Mouse (Mus musculus): ENCODE measurements around the gene Trim67. TPM values are rescaled to one million over a fixed set of nuclear protein-coding genes. Genes with fewer than 3 reads are reported as not detected.

Trim67 gene
- polyA plus RNA-seq, 1 experiment from 2014 or later, result 1.1 TPM

DNA sequence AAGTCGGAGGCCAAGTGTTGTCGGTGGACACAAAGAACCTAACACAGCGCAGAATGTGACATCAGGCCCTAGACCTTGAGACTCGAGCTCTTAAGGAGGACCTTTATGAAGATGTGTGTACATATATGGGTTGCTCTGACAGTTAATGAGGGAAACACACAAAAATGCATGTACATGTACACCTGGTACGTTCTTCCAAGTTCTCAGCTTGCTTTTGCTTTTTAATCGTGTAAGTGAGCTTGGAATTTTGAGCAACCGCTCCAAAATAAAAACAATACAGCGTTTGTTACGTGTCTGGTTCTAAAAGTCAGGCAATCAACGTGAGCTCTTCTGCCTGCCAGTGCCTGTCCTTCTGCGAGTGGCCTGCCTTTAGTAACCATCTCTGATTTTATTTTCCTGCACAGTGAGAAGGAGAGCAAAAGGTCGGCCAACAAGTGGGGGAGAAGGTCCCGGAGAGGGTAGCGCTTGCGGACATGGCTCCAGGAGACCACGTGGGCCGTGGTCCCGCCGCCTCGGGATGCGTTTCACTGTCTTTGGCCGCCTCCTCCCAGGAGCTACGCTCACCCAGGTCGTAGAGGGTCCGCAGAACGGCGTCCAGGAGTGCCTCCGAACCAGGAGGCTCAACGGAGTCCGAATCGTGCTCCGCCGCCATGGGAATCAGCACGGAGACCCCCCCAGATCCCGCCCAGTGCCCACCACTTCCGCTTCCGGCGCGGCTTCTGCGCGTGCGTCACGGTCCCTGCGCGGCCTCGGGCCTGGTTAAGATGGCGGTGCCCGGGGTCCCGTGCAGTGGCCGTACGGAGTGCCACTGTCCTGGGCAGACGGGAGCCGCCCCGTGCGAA lies 69.7 kb downstream of the Trim67 start, which contains the start of the genes Gnpat and 2810004N23Rik:
Gene Gnpat (plus strand): TSS at position 713 of the 842 bp plus-strand sequence.
Gene 2810004N23Rik (minus strand): TSS at position 800 of the 842 bp plus-strand sequence.
- Histone ChIP-seq H3K27ac (ENCODE audit: low read length) (peak within 1 kb of the TSS; percentile 92), H3K4me1 (ENCODE audit: control insufficient read depth, insufficient read depth, low read length) (0 out of 2 replicates have a peak, but pooled peaks cover 3% of the 10 kb centered on the region), H3K9ac (replicated peaks; ENCODE audit: low read depth, low read length) (peak within 1 kb of the TSS; percentile 95), H3K4me2 (replicated peaks; ENCODE audit: low read depth, low read length) (peak within 1 kb of the TSS; percentile 83), H3K27me3 (ENCODE audit: control insufficient read depth, insufficient read depth, low read length) (no peaks in the 10 kb centered on the region), H3K9me3 (ENCODE audit: control insufficient read depth, low read depth, low read length) (no peaks in the 10 kb centered on the region), H3K36me3 (ENCODE audit: control insufficient read depth, insufficient read depth, low read length) (peaks cover 32% of the 10 kb centered on the region), H3K4me3 (ENCODE audit: low read depth, low read length) (peak within 1 kb of the TSS; percentile 96)
- peak; percentile 96 for ATAC-seq (ENCODE audit: insufficient number of reproducible peaks, insufficient read depth, low FRiP score, low read depth)
- WGBS, result under 1% methylated on average over 55 of the region's 55 CpGs

DNA sequence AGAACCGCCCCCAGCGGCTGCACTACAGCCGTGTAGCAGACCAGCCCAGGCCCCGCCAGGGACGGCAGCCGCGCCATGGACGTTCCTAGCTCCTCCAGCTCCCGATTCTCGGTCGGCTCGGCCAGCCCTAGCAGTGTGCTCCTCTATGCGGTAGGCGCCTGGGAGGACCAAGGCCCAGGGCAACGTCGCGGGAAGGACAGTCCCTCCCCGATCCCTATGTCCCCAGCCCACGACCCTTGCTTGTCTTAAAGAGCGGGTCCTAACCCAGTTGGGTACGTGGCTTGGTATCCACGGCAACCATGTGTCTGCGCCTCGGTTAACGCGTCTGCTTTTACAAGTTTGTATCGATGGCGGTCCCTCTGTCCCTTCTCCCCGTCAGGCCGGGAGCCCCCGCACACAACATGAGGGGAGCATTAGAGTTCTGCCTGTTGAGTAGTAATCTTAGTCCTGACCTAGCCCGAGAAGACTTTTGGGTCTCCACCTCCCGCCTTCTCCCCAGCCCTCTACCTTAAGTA lies 70.3 kb downstream of the Trim67 start:
- 0% methylated on average over 31 of the region's 33 CpGs for WGBS
- Histone ChIP-seq H3K4me3 (ENCODE audit: low read depth, low read length) (peak overlapping the region; percentile 96), H3K27ac (ENCODE audit: low read length) (peak overlapping the region; percentile 92), H3K9ac (replicated peaks; ENCODE audit: low read depth, low read length) (peak overlapping the region; percentile 95), H3K4me2 (replicated peaks; ENCODE audit: low read depth, low read length) (peak overlapping the region; percentile 83), H3K36me3 (ENCODE audit: control insufficient read depth, insufficient read depth, low read length) (peaks cover 25% of the 10 kb centered on the region), H3K4me1 (ENCODE audit: control insufficient read depth, insufficient read depth, low read length) (0 out of 2 replicates have a peak, but pooled peaks cover 3% of the 10 kb centered on the region), H3K27me3 (ENCODE audit: control insufficient read depth, insufficient read depth, low read length) (no peaks in the 10 kb centered on the region), H3K9me3 (ENCODE audit: control insufficient read depth, low read depth, low read length) (no peaks in the 10 kb centered on the region)
- peak; percentile 70; the same call in 1 of the 2 replicates for ATAC-seq (ENCODE audit: insufficient number of reproducible peaks, insufficient read depth, low FRiP score, low read depth)

DNA sequence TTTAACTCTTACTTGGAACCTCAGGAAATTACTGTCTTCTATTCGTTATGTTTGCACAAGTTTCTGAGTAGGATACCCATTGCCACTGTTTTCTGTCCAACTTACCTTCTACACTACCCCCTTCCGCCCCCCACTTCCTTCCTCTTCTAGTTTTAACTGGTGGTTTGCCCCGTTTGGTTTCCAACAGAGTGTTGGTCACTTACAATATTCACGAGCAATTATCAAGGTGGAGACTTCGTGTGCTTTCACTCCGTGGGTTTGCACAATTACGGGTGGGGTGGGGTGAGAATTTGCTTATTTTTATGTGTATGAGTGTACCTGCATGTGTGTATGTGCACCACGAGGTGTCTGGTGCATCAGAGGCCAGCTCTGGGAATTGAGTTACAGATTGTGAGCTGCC lies 70.8 kb downstream of the Trim67 start:
- H3K27me3 ChIP-seq (ENCODE audit: control insufficient read depth, insufficient read depth, low read length), result no peaks in the 10 kb centered on the region
- H3K9me3 ChIP-seq (ENCODE audit: control insufficient read depth, low read depth, low read length), result no peaks in the 10 kb centered on the region
- H3K4me1 ChIP-seq (ENCODE audit: control insufficient read depth, insufficient read depth, low read length), result 0 out of 2 replicates have a peak, but pooled peaks cover 3% of the 10 kb centered on the region
- H3K36me3 ChIP-seq (ENCODE audit: control insufficient read depth, insufficient read depth, low read length), result peaks cover 21% of the 10 kb centered on the region
- 14% methylated on average over 8 of the region's 8 CpGs for WGBS
- H3K9ac ChIP-seq (replicated peaks; ENCODE audit: low read depth, low read length), result peak overlapping the region; percentile 95
- peak overlapping the region; percentile 83 for H3K4me2 ChIP-seq (replicated peaks; ENCODE audit: low read depth, low read length)
- peak overlapping the region; percentile 96 for H3K4me3 ChIP-seq (ENCODE audit: low read depth, low read length)
- no peak for ATAC-seq (ENCODE audit: insufficient number of reproducible peaks, insufficient read depth, low FRiP score, low read depth)
- peak overlapping the region; percentile 92; the same call in 1 of the 2 replicates for H3K27ac ChIP-seq (ENCODE audit: low read length)

DNA sequence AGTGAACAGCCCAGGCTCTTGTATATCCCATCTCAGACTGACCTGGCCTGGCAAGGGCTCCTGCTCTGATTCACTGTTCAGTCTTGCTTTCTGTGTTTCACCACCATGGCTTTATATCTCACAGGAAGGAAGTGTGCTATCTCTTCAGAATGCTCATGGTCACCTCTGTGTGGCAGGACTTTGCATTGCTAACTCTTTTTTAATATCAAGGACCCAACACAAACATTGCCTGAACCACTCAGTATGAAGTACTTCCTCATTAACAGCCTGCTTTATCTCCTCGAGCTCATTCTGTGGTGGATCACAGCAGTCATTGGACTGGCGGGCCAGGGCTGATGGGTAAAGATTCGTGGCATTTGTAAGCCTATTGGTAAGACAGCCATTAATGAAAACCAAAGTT lies 73.8 kb downstream of the Trim67 start:
- Histone ChIP-seq H3K4me2 (replicated peaks; ENCODE audit: low read depth, low read length) (no peak overlapping the region), H3K27me3 (ENCODE audit: control insufficient read depth, insufficient read depth, low read length) (no peaks in the 10 kb centered on the region), H3K36me3 (ENCODE audit: control insufficient read depth, insufficient read depth, low read length) (0 out of 2 replicates have a peak, but pooled peaks cover under 1% of the 10 kb centered on the region), H3K27ac (ENCODE audit: low read length) (no peak overlapping the region), H3K4me3 (ENCODE audit: low read depth, low read length) (no peak overlapping the region), H3K9ac (replicated peaks; ENCODE audit: low read depth, low read length) (no peak overlapping the region), H3K9me3 (ENCODE audit: control insufficient read depth, low read depth, low read length) (no peaks in the 10 kb centered on the region), H3K4me1 (ENCODE audit: control insufficient read depth, insufficient read depth, low read length) (0 out of 2 replicates have a peak, but pooled peaks cover 3% of the 10 kb centered on the region)
- ATAC-seq (ENCODE audit: insufficient number of reproducible peaks, insufficient read depth, low FRiP score, low read depth), result no peak
- 74% methylated on average over 3 of the region's 3 CpGs for WGBS

DNA sequence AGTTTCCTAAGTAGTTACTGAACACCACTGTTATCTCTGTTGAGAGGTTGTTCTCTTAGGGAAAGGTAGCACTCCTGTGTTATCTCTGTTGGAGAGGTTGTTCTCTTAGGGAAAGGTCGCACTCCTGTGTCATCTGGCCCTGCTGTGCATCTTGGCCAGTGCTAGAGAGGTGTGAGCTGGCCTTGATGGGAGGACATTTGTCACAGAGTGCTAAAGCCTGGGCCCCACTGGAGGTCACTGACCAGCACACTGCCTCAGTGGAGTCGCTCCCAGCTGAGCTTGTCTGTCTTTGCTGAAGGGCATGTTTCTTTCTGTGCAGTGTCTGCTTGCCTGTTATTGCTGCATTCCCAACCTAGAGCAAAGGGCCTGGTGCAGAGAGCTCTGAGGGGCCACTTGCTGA lies 74.2 kb downstream of the Trim67 start:
- Histone ChIP-seq H3K27ac (ENCODE audit: low read length) (no peak overlapping the region), H3K27me3 (ENCODE audit: control insufficient read depth, insufficient read depth, low read length) (no peaks in the 10 kb centered on the region), H3K4me1 (ENCODE audit: control insufficient read depth, insufficient read depth, low read length) (0 out of 2 replicates have a peak, but pooled peaks cover 3% of the 10 kb centered on the region), H3K9ac (replicated peaks; ENCODE audit: low read depth, low read length) (no peak overlapping the region), H3K4me2 (replicated peaks; ENCODE audit: low read depth, low read length) (no peak overlapping the region), H3K36me3 (ENCODE audit: control insufficient read depth, insufficient read depth, low read length) (peaks cover 5% of the 10 kb centered on the region), H3K4me3 (ENCODE audit: low read depth, low read length) (no peak overlapping the region), H3K9me3 (ENCODE audit: control insufficient read depth, low read depth, low read length) (no peaks in the 10 kb centered on the region)
- no peak for ATAC-seq (ENCODE audit: insufficient number of reproducible peaks, insufficient read depth, low FRiP score, low read depth)
- WGBS, result 60% methylated on average over 2 of the region's 2 CpGs

DNA sequence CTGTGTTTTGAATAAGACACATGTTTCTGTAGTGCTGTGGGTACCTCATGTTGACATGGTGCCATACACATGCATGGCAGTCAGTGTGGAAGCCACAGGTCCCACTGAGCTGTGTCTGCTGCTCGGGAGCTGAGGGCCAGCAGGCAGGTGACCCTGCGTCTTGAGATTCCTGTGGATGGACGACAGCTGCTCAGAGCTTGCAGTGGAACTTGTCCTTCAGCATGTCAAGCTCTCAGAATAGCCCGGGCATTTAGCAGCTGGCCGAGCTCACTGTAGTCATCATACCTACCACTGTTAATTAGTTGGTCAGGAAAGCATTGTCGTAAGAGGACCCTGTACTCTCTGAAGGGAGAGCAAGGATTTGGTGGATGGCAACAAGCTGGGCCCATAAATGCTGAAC lies 76.8 kb downstream of the Trim67 start:
- H3K4me3 ChIP-seq (ENCODE audit: low read depth, low read length), result no peak overlapping the region
- no peak overlapping the region for H3K4me2 ChIP-seq (replicated peaks; ENCODE audit: low read depth, low read length)
- peaks cover 29% of the 10 kb centered on the region for H3K36me3 ChIP-seq (ENCODE audit: control insufficient read depth, insufficient read depth, low read length)
- no peaks in the 10 kb centered on the region for H3K27me3 ChIP-seq (ENCODE audit: control insufficient read depth, insufficient read depth, low read length)
- H3K4me1 ChIP-seq (ENCODE audit: control insufficient read depth, insufficient read depth, low read length), result no peaks in the 10 kb centered on the region
- no peak overlapping the region for H3K27ac ChIP-seq (ENCODE audit: low read length)
- H3K9ac ChIP-seq (replicated peaks; ENCODE audit: low read depth, low read length), result no peak overlapping the region
- H3K9me3 ChIP-seq (ENCODE audit: control insufficient read depth, low read depth, low read length), result no peaks in the 10 kb centered on the region
- ATAC-seq (ENCODE audit: insufficient number of reproducible peaks, insufficient read depth, low FRiP score, low read depth), result no peak
- WGBS, result 63% methylated on average over 6 of the region's 6 CpGs

DNA sequence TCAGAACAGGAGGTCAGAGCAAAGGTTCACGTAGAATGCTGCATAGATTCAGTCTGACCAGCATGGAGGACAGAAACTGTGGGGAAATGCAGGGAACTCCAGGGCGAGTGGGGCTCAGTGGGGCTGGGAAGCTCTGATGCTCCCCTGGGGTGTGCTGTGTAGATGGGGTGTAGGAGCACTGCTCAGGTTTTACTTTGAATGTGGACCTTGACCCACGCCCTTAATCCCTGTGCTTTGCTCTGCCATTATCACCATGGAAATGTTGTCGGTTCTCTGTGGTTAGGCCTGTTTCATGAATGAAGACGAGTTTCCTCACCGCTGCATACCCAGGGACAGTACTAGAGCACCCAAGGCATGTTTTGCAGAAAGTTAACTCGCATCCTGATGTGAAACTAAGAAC lies 78.6 kb downstream of the Trim67 start:
- Histone ChIP-seq H3K9me3 (ENCODE audit: control insufficient read depth, low read depth, low read length) (no peaks in the 10 kb centered on the region), H3K9ac (replicated peaks; ENCODE audit: low read depth, low read length) (no peak overlapping the region), H3K27me3 (ENCODE audit: control insufficient read depth, insufficient read depth, low read length) (no peaks in the 10 kb centered on the region), H3K27ac (ENCODE audit: low read length) (no peak overlapping the region), H3K4me3 (ENCODE audit: low read depth, low read length) (no peak overlapping the region), H3K4me2 (replicated peaks; ENCODE audit: low read depth, low read length) (no peak overlapping the region), H3K4me1 (ENCODE audit: control insufficient read depth, insufficient read depth, low read length) (no peaks in the 10 kb centered on the region), H3K36me3 (ENCODE audit: control insufficient read depth, insufficient read depth, low read length) (peaks cover 43% of the 10 kb centered on the region)
- WGBS, result 89% methylated on average over 7 of the region's 7 CpGs
- ATAC-seq (ENCODE audit: insufficient number of reproducible peaks, insufficient read depth, low FRiP score, low read depth), result no peak

DNA sequence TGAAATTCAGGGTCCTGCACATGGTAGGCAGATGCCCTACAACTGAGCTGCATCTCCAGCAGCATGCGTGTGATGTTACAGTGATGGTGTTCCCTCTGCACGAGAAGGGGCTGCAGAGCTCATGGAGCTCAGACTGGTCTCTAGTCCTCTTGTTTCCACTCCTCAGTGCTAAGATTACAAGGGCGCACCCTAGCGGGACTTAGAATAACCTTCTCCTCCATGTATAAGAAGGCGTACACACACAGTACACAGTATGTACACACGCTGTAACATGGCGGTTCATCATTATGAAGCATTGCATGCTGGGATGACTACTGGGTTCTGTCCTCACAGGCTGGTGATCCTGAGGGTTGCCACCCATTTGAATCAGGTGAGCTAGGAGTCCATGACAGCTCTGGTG lies 79.2 kb downstream of the Trim67 start:
- no peak for ATAC-seq (ENCODE audit: insufficient number of reproducible peaks, insufficient read depth, low FRiP score, low read depth)
- Histone ChIP-seq H3K27me3 (ENCODE audit: control insufficient read depth, insufficient read depth, low read length) (no peaks in the 10 kb centered on the region), H3K9ac (replicated peaks; ENCODE audit: low read depth, low read length) (no peak overlapping the region), H3K4me2 (replicated peaks; ENCODE audit: low read depth, low read length) (no peak overlapping the region), H3K9me3 (ENCODE audit: control insufficient read depth, low read depth, low read length) (no peaks in the 10 kb centered on the region), H3K4me3 (ENCODE audit: low read depth, low read length) (no peak overlapping the region), H3K36me3 (ENCODE audit: control insufficient read depth, insufficient read depth, low read length) (peaks cover 45% of the 10 kb centered on the region), H3K4me1 (ENCODE audit: control insufficient read depth, insufficient read depth, low read length) (no peaks in the 10 kb centered on the region), H3K27ac (ENCODE audit: low read length) (no peak overlapping the region)
- WGBS, result 94% methylated on average over 7 of the region's 7 CpGs
